Mouse (Mus musculus) liver, embryonic 16.5 days (tissue): ENCODE results near the gene Btnl2. TPM values are rescaled to one million over a fixed set of nuclear protein-coding genes. Genes with fewer than 3 reads are reported as not detected.

ENCODE experiments used
- ATAC-seq: fragments of 200-750 bp; cut with Nextera tagmentation; 2 replicates; pipeline ENCODE4 v1.8.0; 2017; ENCODE audit warnings: low read depth, mild to moderate bottlenecking, moderate number of reproducible peaks, moderate library complexity
- H3K27ac ChIP-seq: fragments of 300-500 bp; sonication (generic); 2 replicates; pipeline ENCODE4 v1.5.1; 2014; ENCODE audit warnings: mild to moderate bottlenecking, low read length
- H3K27me3 ChIP-seq: fragments of 300-500 bp; sonication (generic); 2 replicates; pipeline ENCODE4 v1.6.1; 2014; ENCODE audit warnings: low read depth, low read length, mixed read lengths; ENCODE audit not compliant: control insufficient read depth, insufficient read depth
- H3K36me3 ChIP-seq: fragments of 300-500 bp; sonication (generic); 2 replicates; pipeline ENCODE4 v1.6.1; 2014; ENCODE audit warnings: mild to moderate bottlenecking; ENCODE audit not compliant: control insufficient read depth, insufficient read depth
- H3K4me1 ChIP-seq: fragments of 300-500 bp; sonication (generic); 2 replicates; pipeline ENCODE4 v1.6.1; 2014; ENCODE audit warnings: low read depth, low read length, mixed read lengths; ENCODE audit not compliant: control insufficient read depth
- H3K4me2 ChIP-seq: fragments of 300-500 bp; sonication (generic); 2 replicates; pipeline ENCODE4 v1.6.1; 2014; ENCODE audit warnings: low read depth, low read length, mixed read lengths
- H3K4me3 ChIP-seq: fragments of 300-500 bp; sonication (generic); 2 replicates; pipeline ENCODE4 v1.5.1; 2014; ENCODE audit warnings: low read depth, mild to moderate bottlenecking, low read length
- H3K9ac ChIP-seq: fragments of 300-500 bp; sonication (generic); 2 replicates; pipeline ENCODE4 v1.6.1; 2014; ENCODE audit warnings: low read depth, low read length
- H3K9me3 ChIP-seq: fragments of 300-500 bp; sonication (generic); replicated peaks from 2 replicates; pipeline ENCODE4 v1.6.1; 2016; ENCODE audit warnings: low read length; ENCODE audit not compliant: control insufficient read depth
- WGBS: fragments of 180-500 bp; shearing (Covaris S2); extraction: QIAGEN DNeasy Blood & Tissue Kit; methylation state at CpG from one replicate; pipeline ENCODE4 v1.1.7; 2014; ENCODE audit not compliant: insufficient replicate concordance; 5-methylcytosine and 5-hydroxymethylcytosine counted together
- polyA plus RNA-seq: library from polyadenylated mRNA; unstranded; fragments of >200 nt; fragmentation: Nextera tagmentation; extraction: Ambion mirVana; gene quantifications from 2 replicates; pipeline ENCODE4 v1.2.1, GENCODE M21; 2015

Btnl2 gene
- polyA plus RNA-seq, 1 experiment from 2014 or later, result 0.13 TPM

GRCm38 (mm10) chr17:34340619-34341402 lies 13.8 kb upstream of the Btnl2 start:
- Histone ChIP-seq H3K9ac (no peak overlapping the region), H3K4me3 (no peak overlapping the region), H3K27me3 (no peaks in the 10 kb centered on the region), H3K4me2 (no peak overlapping the region), H3K9me3 (no peaks in the 10 kb centered on the region), H3K4me1 (no peaks in the 10 kb centered on the region), H3K36me3 (no peaks in the 10 kb centered on the region), H3K27ac (no peak overlapping the region)
- ATAC-seq, result no peak
- WGBS, result 18% methylated on average over 3 of the region's 3 CpGs

- H3K4me2 ChIP-seq, result no peak overlapping the region
- no peaks in the 10 kb centered on the region for H3K9me3 ChIP-seq
- no peak for ATAC-seq
- no peak overlapping the region for H3K4me3 ChIP-seq
- H3K27me3 ChIP-seq, result no peaks in the 10 kb centered on the region
- no peak overlapping the region for H3K9ac ChIP-seq
- H3K36me3 ChIP-seq, result no peaks in the 10 kb centered on the region
- H3K27ac ChIP-seq, result no peak overlapping the region
- WGBS, result 69% methylated on average over 4 of the region's 4 CpGs
- H3K4me1 ChIP-seq, result no peaks in the 10 kb centered on the region
These were observed 9.7 kb upstream of the Btnl2 start for GRCm38 (mm10) chr17:34344882-34345281.

- Histone ChIP-seq H3K4me2 (no peak overlapping the region), H3K4me1 (no peaks in the 10 kb centered on the region), H3K9me3 (no peaks in the 10 kb centered on the region), H3K36me3 (no peaks in the 10 kb centered on the region), H3K4me3 (no peak overlapping the region), H3K9ac (no peak overlapping the region), H3K27ac (no peak overlapping the region), H3K27me3 (no peaks in the 10 kb centered on the region)
- ATAC-seq, result no peak
- 56% methylated on average over 7 of the region's 7 CpGs for WGBS
These were observed 9.1 kb upstream of the Btnl2 start for GRCm38 (mm10) chr17:34345486-34345885.

GRCm38 (mm10) chr17:34346041-34346440 lies 8.6 kb upstream of the Btnl2 start:
- 27% methylated on average over 3 of the region's 3 CpGs for WGBS
- Histone ChIP-seq H3K9me3 (no peaks in the 10 kb centered on the region), H3K4me2 (no peak overlapping the region), H3K4me1 (no peaks in the 10 kb centered on the region), H3K9ac (no peak overlapping the region), H3K27me3 (no peaks in the 10 kb centered on the region), H3K36me3 (no peaks in the 10 kb centered on the region), H3K27ac (no peak overlapping the region), H3K4me3 (no peak overlapping the region)
- no peak for ATAC-seq

- Histone ChIP-seq H3K27ac (no peak overlapping the region), H3K36me3 (no peaks in the 10 kb centered on the region), H3K4me3 (no peak overlapping the region), H3K9ac (no peak overlapping the region), H3K9me3 (no peaks in the 10 kb centered on the region), H3K4me1 (no peaks in the 10 kb centered on the region), H3K4me2 (no peak overlapping the region), H3K27me3 (no peaks in the 10 kb centered on the region)
- ATAC-seq, result no peak
- 33% methylated on average over 6 of the region's 6 CpGs for WGBS
These were observed 6.9 kb upstream of the Btnl2 start for GRCm38 (mm10) chr17:34347606-34348308.

GRCm38 (mm10) chr17:34349429-34349828 lies 5.2 kb upstream of the Btnl2 start:
- WGBS, result 6% methylated on average over 4 of the region's 4 CpGs
- no peak overlapping the region for H3K9ac ChIP-seq
- no peaks in the 10 kb centered on the region for H3K27me3 ChIP-seq
- H3K27ac ChIP-seq, result no peak overlapping the region
- no peaks in the 10 kb centered on the region for H3K36me3 ChIP-seq
- no peaks in the 10 kb centered on the region for H3K4me1 ChIP-seq
- H3K4me3 ChIP-seq, result no peak overlapping the region
- no peaks in the 10 kb centered on the region for H3K9me3 ChIP-seq
- no peak overlapping the region for H3K4me2 ChIP-seq
- ATAC-seq, result no peak

- no peaks in the 10 kb centered on the region for H3K4me1 ChIP-seq
- H3K36me3 ChIP-seq, result no peaks in the 10 kb centered on the region
- H3K4me3 ChIP-seq, result no peak overlapping the region
- no peak for ATAC-seq
- no peak overlapping the region for H3K9ac ChIP-seq
- H3K27me3 ChIP-seq, result no peaks in the 10 kb centered on the region
- H3K9me3 ChIP-seq, result no peaks in the 10 kb centered on the region
- H3K27ac ChIP-seq, result no peak overlapping the region
- H3K4me2 ChIP-seq, result no peak overlapping the region
- WGBS, result 18% methylated on average over 1 of the region's 1 CpGs
These were observed 318 bp downstream of the Btnl2 start for GRCm38 (mm10) chr17:34354940-34355339.

- no peak overlapping the region for H3K27ac ChIP-seq
- no peak for ATAC-seq
- no peaks in the 10 kb centered on the region for H3K36me3 ChIP-seq
- no peaks in the 10 kb centered on the region for H3K27me3 ChIP-seq
- WGBS, result 62% methylated on average over 15 of the region's 15 CpGs
- no peaks in the 10 kb centered on the region for H3K9me3 ChIP-seq
- H3K4me3 ChIP-seq, result no peak overlapping the region
- H3K9ac ChIP-seq, result no peak overlapping the region
- no peaks in the 10 kb centered on the region for H3K4me1 ChIP-seq
- no peak overlapping the region for H3K4me2 ChIP-seq
These were observed 8.4 kb downstream of the Btnl2 start for GRCm38 (mm10) chr17:34362954-34363546.
